Mouse (Mus musculus): ENCODE measurements at regions not wholly inside any gene's neighbourhood (a gene's known extent, or its start where the extent isn't known, plus 50 kb on each side); places are given as distances from the start of the nearest gene placed in this dataset.

DNA sequence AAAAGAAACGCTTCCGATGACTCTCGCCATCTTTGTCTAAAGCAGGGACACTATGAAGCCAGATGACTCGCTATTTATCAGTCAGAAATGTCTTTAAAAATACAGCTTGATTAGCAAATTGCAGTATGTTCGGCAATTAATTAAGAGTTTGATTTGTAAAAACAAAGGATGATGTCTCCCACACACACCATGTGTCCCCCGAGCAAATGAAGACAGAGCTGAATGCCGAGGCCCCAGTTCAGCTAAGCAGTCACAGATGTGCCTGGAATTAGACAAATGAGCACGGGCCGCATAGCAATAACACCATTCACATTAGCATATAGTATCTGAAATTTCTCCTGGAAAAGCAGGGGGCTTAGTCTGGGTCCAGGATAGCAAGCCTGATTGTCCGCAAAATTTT is 98.3 kb upstream of the Sox5 start:
- DNase-seq (ENCODE audit: low spot score in 2 of 2): no peak

DNA sequence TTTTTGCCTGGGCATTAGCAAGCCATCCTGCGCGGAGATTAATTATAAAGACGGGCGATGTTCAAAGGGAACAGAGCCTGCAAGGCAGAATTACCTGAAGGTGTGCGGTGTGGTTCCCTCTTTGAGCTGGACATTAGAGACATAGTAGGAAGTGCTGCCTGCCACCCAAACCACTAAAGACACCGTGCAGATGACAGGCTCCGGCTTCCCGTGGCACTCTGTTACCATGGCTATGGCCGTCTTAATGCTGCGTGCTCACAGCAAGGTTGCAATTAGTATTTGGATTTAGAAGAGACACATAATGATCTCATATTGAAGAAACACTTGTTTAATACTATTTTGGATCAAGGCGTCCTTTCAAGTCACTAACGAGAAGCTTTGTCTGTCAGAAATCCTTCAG is 95.0 kb upstream of the Sox5 start:
- DNase-seq (ENCODE audit: low spot score in 2 of 2): no peak

- DNase-seq (ENCODE audit: low spot score in 2 of 2): no peak
Observed at GRCm38 (mm10) chr6:144875862-144876261, 94.1 kb upstream of the Sox5 start.

- DNase-seq (ENCODE audit: low spot score in 2 of 2): no peak
Observed at GRCm38 (mm10) chr6:144874251-144874650, 92.5 kb upstream of the Sox5 start.

GRCm38 (mm10) chr6:144870949-144871348 is 89.2 kb upstream of the Sox5 start:
- DNase-seq (ENCODE audit: low spot score in 2 of 2): no peak

DNA sequence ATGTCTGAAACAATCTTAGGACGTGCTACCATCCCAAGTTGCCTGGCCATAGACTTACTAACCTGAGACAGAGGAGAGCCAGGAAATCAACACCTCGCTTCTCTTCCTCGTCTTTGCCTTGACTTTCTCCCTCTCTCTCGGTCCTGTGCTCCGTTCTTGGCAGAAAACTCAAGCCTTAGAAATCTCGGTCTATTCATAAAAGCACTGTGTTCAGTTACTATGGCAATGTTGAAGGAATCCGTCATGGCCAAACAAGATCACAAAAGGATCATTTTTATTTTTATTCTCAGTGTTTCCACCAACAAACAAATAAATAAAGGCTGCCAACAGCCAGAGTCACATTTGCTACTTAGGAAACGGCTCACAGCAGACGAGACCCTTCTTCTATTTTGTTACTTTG is 85.6 kb upstream of the Sox5 start:
- no peak for DNase-seq (ENCODE audit: low spot score in 2 of 2)

DNA sequence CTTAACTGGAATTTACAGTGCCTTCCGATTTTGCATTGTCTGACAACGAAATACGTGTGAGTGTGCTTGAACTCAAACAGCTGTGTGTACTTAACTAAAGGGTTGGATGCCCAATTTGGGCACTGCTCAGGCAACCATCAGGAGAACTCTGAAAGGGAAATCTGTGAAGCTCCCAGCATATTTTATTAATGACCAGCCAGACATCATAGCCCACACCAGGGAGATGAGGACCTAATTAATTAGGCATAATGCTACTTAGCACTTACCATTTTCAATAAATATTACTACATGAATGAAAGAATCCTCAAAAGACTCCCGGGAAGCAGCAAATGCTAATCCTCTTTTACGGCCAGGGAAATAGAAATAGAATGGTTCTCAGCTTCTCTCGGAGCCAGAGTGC is 82.2 kb upstream of the Sox5 start:
- no peak for DNase-seq (ENCODE audit: low spot score in 2 of 2)

DNA sequence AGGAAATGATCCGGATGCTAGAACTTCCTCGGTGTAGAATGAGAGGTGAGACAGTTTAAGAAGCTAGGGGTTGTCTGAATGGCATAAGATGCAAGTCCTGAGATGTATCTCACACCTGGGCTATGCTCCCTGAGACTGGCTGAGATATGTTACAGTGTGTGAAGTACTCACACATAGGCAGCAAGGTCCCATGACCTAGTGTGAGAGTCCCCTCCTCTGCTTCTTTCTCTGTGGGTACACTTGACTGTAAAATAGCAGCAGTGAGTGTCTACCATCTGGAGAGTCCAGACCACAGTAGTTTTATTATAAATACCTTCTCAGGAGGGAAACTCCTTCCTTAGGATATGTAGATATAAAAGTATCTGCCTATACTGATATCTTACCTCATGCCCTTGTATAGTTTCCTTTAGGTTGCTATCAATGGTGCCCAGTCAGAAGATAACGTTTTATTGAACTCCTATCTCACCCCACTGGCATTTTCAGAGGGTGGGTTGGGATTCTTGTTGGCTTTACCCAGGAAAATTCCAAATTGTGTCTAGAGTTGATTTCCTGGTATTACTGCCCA is 81.7 kb upstream of the Sox5 start:
- DNase-seq (ENCODE audit: low spot score in 2 of 2): no peak

DNA sequence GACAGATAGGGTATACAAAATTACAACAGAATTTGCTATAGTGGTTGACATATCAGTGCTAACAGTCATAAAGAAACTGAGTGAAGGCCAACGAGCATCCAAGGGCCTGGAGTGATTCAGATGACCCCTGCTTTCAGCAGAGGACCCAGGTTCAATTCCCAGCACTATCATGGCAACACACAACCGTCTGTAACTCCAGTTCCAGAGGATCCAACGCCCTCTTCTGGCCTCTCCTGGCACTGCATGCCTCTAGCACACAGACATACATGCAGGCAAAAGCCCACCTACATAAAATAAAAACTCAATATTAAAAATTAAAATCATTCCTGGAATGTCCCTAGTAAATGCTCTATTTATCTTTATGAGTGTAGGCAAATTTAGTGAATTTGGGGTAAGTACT is 59.7 kb upstream of the Sox5 start:
- no peak for DNase-seq (ENCODE audit: low spot score in 2 of 2)

DNA sequence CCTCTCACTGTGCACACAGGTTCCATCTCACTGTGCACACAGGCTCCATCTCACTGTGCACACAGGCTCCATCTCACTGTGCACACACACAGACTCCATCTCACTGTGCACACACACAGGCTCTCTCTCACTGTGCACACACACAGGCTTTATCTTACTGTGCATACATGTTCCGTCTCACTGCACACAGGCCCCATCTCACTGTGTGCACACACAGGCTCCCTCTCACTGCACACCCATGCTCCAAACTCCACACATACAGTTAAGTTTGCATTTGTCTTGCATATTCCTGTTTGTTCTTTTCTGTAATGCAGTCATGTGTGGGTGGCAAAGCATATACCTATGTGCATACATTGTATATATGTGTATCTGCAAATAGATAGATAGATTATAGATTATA is 57.6 kb upstream of the Sox5 start:
- no peak for DNase-seq (ENCODE audit: low spot score in 2 of 2)

DNA sequence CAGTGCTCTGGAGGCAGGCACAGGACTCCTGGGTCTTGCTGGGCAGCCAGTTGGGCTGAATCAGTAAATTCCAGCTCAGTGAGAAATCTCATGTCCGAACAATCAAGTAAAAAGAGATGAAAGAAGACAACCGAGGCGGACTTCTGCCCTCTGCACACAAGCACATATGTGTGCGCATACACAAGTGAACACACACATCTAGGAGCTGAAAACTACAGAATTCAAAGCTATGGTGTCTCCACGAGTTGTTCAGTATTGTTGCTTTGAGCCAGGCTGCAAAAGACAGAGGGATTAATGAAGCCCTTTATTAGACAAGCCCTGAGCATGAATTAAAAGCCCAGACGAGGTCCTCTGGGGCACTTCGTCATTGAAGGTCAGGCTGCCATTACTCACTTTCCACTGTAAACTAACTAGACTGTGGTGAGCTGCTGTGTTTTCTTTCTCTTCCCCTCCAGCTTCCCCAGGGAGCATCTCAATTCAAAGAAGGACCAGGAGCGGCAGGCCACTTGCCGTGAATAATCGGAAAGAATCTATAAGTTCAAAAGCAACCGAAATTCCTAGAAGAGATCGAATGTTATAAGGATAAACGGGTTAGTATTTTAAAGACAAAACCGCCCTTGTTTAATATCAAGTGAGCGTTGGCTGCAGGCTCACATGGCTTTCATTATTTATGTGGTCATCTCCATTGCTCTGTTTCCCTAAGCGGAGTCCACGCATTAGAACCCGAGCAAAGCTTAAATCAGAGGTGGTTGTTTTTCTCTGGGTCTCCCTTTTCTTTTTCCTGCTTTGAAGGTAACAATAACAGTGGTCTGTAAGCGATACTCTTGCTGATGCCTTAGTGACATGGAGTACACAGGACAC is 52.8 kb upstream of the Sox5 start:
- DNase-seq (ENCODE audit: low spot score in 2 of 2): no peak
